Mouse (Mus musculus): ENCODE results near the gene Slc25a53.

GRCm38 (mm10) chrX:137037470-137037999 is 567 bp downstream of the Slc25a53 start:
- TF ChIP-seq CTCF (IDR thresholded peaks at IDR 0.05; ENCODE audit: control insufficient read depth, insufficient read depth, insufficient replicate concordance, low read depth, low read length) (no peak), POLR2A (IDR thresholded peaks at IDR 0.05; ENCODE audit: control insufficient read depth, low read depth, low read length) (no peak)
